Mouse (Mus musculus) megakaryocyte, embryonic 14.5 days (primary cell): ENCODE results near the gene Trio.

Source experiments
- FLI1 ChIP-seq: IDR thresholded peaks from 2 replicates; pipeline ENCODE4 v1.6.1; 2012; ENCODE audit warnings: low read length, inconsistent platforms, mixed read lengths
- GATA1 ChIP-seq: IDR thresholded peaks from 3 replicates; pipeline ENCODE4 v1.6.1; 2012; ENCODE audit warnings: mixed read lengths, low read length, inconsistent platforms, borderline replicate concordance

DNA sequence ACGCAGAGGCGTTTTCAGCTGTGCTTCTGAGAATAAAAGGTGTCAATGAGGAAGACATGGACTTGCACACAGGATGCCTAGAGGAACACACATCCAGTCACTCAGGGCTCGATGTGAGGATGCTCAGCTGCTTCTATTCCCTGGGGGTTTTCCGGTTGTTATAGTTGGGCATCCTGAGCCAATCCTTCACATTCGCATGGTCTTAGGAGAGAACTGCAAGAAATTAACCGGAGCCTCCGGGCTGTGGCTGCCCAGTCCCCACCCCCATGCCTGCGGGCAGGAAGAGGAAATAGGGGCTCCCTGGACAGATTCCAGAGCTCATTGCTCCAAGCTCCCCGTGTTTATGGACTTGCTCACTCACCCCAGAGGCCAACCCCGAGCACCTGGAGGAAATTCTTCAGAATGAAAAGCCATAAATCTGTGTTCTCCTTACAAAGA, 241.5 kb downstream of the Trio start:
- TF ChIP-seq GATA1 = no peak
- TF ChIP-seq FLI1 = no peak
